Mouse (Mus musculus) lung, postnatal 0 days (tissue): ENCODE data around the gene Sult2a7.

ENCODE experiments used
- CTCF ChIP-seq: IDR thresholded peaks from 2 replicates; pipeline ENCODE4 v1.5.1; 2016; ENCODE audit warnings: antibody characterized with exemption, mild to moderate bottlenecking
- EP300 ChIP-seq: IDR thresholded peaks from 2 replicates; pipeline ENCODE4 v1.6.1; 2016; ENCODE audit warnings: antibody characterized with exemption, mild to moderate bottlenecking, control low read depth

GRCm38 (mm10) chr7:14494130-14494529 is at the start of gene Sult2a7:
- no peak for TF ChIP-seq CTCF
- TF ChIP-seq EP300: no peak
